Mouse (Mus musculus): ENCODE measurements around the gene Wwox.

Gene Wwox

GRCm38 (mm10) chr8:114552606-114553005 lies 113.2 kb downstream of the Wwox start:
- TF ChIP-seq GATA4 (IDR thresholded peaks at IDR 0.05; ENCODE audit: insufficient replicate concordance, low read length) = no peak

DNA sequence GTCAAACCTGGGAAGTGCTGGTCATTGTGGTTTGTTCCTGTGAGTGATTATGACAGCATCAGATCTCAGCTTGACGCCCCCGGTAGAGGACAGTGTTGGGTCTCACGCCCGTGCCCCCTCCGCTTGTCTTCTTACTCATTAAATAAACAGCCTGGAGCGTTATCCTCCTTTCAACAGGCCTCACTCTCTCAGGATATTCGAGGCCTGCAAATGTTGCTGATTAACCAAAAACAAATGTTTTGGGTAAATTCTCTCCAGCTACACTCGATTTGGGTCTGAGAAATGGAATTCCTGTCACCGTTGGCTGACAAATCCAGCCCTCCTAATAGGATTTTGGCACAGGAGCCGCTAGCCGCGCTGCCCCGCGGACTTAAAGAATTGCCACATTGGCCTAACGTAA lies 115.5 kb downstream of the Wwox start:
- TF ChIP-seq GATA4 (IDR thresholded peaks at IDR 0.05; ENCODE audit: insufficient replicate concordance, low read length) = no peak

DNA sequence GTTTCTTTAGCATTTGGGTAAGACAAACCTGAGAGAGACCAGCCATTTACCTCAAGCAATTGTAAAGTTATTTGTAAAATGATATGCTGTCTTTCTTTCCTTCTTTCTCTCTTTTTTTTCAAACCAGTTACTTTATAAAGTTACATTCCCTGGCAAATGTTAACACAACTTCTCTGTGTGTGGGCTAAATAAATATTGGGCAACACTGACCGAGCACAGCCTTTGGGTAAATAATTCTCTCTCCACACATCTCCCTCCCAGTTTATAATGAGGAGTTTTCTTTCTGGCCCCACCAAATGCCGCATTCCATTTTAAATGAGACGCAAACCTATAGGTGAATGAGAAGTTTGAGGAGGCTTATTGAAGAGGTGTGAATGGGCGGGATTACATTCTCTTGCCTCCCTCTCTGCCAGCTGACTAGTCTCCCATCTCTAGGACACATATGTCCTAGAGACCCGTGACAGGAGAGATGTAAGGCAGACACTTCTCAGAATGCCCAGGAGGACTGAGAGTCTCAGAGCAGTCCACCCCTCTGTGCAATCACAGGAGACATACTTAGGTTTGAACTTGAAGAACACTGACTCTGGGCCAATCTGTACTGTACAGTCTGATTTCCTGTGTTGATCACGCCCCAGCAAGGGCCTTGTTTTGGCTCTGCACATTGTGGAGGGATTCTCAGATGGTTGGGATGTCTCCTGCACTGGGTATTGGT lies 116.2 kb downstream of the Wwox start:
- no peak for TF ChIP-seq GATA4 (IDR thresholded peaks at IDR 0.05; ENCODE audit: insufficient replicate concordance, low read length)

GRCm38 (mm10) chr8:114561191-114561590 lies 121.7 kb downstream of the Wwox start:
- TF ChIP-seq GATA4 (IDR thresholded peaks at IDR 0.05; ENCODE audit: insufficient replicate concordance, low read length) = peak; percentile 67; the same call in 1 of the 2 replicates

- no peak for TF ChIP-seq GATA4 (IDR thresholded peaks at IDR 0.05; ENCODE audit: insufficient replicate concordance, low read length)
Measured at GRCm38 (mm10) chr8:114562486-114562885, 123.0 kb downstream of the Wwox start.

- TF ChIP-seq GATA4 (IDR thresholded peaks at IDR 0.05; ENCODE audit: insufficient replicate concordance, low read length) = no peak
Measured at GRCm38 (mm10) chr8:114563361-114563760, 123.9 kb downstream of the Wwox start.

DNA sequence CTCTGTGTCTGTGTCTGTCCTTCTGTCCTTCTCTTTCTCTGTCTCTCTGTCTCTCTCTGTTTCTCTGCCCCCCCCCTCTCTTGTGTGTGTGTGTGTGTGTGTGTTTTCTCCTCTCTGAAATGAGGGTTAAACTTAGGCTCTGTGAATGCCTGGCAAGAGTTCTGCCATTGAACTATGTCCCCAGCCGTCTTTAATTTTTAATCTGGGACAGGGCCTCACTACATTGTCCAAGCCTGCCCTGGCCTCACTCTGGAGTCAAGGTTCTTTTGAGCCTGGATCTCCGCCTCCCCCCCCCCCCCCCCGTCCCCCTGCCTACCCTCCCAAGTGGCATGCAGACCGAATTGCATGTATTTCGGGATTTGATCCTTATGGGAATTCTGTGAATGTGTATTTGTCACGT lies 124.6 kb downstream of the Wwox start:
- TF ChIP-seq GATA4 (IDR thresholded peaks at IDR 0.05; ENCODE audit: insufficient replicate concordance, low read length) = no peak

DNA sequence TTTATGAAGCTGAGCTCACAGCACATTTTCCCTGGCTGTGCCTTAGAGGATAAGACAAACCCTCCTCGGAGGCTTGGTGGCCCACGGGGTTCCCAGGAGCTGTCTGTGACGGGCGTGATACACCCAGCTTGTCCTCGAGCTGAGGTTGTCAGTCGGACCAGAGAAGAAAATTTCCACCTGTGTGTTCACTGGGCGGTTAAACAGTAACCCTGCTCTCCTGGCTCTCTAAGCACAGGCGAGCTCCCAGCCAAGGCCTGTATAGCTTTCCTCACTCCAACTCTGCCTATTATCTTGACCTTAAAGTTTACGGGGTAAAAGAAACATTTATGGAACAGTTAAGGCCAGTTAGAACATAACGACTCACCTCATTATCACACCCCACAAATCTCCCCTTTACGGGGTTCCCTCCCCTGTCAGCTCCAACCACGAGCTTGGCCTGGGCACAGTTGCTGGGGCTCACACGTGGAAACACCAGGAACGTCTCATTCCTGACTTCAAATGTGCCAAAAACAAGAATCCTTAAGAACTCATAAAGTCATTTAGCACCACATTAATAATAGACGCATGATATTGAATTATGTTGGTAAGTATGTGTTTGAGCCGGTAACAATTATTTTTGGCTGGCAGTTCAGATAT lies 129.2 kb downstream of the Wwox start:
- TF ChIP-seq GATA4 (IDR thresholded peaks at IDR 0.05; ENCODE audit: insufficient replicate concordance, low read length) = no peak

DNA sequence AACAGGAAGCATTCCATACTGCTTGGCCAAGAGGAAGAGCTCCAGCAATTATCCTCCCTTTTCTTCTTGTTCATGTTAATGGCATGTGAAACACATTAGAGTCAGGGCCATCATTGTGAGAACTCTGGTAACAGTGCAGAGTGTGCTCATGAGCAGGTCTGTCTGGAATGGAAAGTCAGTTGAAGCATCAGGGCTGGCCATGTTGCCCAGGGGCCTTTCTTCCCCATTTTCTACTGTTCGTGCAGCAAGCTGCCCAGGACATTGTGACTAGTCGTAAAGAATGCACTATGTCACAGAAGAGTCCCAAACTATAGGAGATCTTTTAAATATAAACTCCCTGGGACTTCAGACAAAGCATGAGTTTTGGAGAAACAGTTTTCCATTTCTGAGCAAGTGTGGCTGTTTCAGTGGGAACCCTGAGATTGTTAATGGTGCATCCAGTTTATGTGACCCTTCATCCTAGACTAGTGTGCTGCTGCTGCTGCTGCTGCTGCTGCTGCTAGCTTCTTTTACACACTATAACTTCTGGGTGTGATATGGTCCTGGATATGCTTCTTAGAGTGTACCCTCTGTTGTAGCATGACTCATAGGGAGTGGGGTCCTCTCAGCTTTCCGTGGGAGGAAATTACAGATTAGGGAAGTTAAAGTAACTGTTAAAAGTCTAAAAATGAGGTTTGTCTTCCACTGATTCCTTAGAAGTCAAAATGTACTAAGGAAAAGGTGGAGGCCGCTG lies 133.7 kb downstream of the Wwox start:
- TF ChIP-seq GATA4 (IDR thresholded peaks at IDR 0.05; ENCODE audit: insufficient replicate concordance, low read length) = no peak

DNA sequence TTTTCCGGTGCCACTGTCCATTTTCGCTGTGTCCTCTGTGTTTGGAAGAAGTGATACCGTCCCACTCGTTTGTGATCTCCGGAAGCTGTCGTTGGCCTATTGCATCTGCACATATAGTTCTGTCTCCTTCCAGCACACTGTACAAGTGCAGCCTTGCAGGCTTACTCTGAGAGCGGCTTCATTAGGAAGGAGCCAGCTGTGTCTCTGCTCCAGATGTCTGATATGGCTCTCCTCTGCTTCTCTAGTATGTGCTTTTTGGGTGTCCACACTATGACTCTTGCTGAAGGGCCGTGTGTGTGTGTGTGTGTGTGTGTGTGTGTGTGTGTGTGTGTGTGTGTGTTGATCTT lies 134.3 kb downstream of the Wwox start:
- no peak for TF ChIP-seq GATA4 (IDR thresholded peaks at IDR 0.05; ENCODE audit: insufficient replicate concordance, low read length)

DNA sequence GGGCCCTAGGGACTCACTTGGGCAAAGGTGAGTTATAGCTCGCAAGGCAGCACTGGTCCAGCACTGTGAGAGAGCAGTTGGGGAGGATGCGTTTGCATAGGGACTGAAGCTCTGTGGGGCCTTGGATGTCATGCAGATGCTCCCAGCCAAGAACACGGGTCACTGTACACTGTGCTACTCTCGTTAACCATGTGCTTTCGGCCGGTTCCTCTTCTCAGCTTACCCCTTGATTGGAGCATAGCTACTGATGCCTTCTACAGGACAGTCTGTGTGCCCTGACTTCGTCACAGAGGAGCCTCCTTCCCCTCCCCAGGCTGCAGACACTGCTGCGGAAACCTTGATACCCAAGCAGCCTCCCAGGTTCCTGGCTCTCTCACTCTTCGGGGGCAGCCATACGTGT lies 139.8 kb downstream of the Wwox start:
- TF ChIP-seq GATA4 (IDR thresholded peaks at IDR 0.05; ENCODE audit: insufficient replicate concordance, low read length) = no peak

DNA sequence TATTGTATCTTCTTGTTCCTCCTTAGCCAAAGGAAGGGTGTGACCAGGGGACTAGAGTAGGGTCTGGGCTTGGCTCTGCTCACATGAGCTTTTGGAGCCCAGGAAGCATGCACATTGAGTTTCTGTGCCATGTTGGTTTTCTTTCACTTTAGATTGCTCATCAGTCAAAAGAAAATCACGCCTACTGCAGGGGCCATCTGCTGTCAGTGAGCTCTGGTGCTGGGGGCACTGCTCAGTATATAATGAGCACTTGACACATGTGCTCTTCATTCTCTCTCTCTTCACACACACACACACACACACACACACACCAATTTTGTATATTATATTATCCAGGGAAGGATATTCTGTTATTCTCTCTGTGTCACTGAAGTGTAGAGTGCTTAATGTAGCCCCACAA lies 141.2 kb downstream of the Wwox start:
- TF ChIP-seq GATA4 (IDR thresholded peaks at IDR 0.05; ENCODE audit: insufficient replicate concordance, low read length) = no peak

GRCm38 (mm10) chr8:114590336-114590867 lies 150.9 kb downstream of the Wwox start:
- no peak for TF ChIP-seq GATA4 (IDR thresholded peaks at IDR 0.05; ENCODE audit: insufficient replicate concordance, low read length)

GRCm38 (mm10) chr8:114591296-114592280 lies 152.1 kb downstream of the Wwox start:
- TF ChIP-seq GATA4 (IDR thresholded peaks at IDR 0.05; ENCODE audit: insufficient replicate concordance, low read length) = no peak
